Mouse (Mus musculus): Measurements from ENCODE around the gene Capn12.

The Capn12 gene

DNA sequence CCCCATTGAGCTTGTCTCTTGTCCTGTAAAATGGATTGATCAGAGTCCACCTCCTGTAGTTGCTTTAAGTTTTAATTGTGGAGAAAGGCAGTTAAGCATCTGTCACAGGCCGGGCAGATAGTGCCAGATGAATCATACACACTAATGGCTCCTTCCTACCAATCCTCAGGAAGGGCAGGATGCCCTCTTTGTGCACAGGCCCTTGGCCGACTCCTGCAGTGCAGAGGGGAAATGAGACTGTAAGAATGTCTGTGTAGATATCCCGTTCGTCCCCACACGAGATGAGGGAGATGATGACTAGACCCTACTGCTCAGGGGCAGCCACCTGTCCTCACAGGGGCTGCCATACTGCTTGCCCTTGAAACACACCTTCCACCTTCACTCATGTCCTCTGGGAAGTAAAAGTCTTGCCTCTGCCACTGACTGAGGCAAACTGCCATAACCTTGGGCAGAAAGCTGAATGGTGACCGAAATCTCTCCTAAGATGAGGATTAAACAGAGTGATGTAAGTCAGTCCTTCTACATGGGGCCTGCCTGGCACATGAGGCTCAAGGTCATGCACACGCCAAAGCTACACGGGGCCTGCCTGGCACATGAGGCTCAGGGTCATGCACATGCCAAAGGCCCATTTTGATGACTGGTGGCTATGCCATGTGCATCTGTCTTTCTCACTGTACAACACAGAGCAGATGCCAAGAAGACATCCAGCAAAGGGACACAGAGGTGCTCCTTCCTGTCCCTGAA is 40.7 kb downstream of the Capn12 start:
- DNase-seq = no peak

DNA sequence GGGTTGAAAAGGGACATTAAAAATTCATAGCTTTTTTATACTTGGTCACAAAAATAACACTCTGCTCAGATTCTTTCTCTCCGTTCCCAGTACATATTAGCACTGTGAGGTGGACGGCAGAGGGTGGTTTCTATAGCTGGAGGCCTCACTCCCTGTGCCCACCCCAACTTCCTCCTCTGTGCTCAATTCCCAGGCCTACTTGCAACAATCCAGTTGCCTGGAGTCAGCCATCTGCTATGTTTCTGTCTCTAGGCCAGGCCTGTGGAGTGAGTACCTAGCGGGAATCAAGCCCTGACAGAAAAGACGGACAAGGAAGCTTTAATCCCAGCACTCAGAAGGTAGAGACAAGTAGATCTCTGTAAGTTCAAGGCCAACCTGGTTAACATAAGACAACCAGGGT is 41.4 kb downstream of the Capn12 start:
- DNase-seq = no peak

GRCm38 (mm10) chr7:28923865-28924291 is 42.7 kb downstream of the Capn12 start:
- DNase-seq = no peak

DNA sequence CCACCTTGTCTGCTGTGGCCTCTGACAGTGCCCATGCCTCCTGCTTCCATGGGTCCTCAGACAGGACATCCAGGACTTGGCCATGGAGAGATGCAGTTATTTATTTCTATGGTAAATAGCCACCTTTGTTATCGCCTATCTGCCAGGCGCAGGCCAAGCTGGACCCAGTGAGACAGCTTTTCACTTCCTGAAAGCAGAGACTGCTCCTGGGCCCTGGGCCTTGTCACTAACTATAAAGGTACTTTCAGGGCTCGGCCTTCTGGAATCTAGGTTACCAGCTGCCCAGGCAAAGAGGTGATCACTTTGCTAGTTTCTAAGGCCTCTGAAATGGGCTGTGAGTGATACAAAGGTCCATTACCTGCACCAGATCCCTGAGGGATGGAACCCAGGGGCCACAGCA is 43.6 kb downstream of the Capn12 start:
- DNase-seq = no peak

GRCm38 (mm10) chr7:28925317-28925716 is 44.1 kb downstream of the Capn12 start:
- no peak for DNase-seq

GRCm38 (mm10) chr7:28926172-28926571 is 45.0 kb downstream of the Capn12 start:
- no peak for DNase-seq

- no peak for DNase-seq
Measured at GRCm38 (mm10) chr7:28929381-28929780, 48.2 kb downstream of the Capn12 start.

- no peak for DNase-seq
Measured at GRCm38 (mm10) chr7:28930320-28931031, 49.3 kb downstream of the Capn12 start.

DNA sequence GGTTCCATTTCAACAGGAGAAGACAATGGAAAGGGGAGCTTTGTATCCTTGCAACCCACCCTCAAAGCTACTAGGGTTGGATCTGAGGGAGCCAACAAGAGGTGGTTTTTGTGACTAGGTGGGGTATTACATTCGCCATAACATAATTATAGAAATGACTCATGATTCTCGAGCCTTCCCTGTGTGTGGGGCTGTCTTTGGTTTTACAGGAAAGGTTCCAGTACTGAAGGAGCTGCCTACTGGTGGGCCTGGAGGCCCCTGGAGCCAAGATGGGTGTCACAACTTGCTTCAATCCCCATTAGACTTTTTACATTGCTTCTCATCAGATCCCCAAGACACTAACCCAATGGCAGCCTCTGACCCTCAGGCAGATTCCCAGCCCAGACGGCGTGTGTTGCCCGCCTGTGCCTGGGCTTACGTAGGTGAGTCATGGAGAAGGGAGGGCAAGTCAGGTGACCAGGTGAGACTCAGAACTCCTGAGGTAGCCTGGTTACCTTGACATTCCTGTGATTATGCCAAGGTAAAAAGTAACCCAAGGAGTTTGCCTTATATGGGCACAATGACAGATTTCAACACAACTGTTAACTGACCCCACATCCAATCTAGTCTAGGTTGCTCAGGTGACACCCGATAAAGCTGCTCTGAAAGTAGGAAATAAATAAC is 49.9 kb downstream of the Capn12 start:
- no peak for DNase-seq

DNA sequence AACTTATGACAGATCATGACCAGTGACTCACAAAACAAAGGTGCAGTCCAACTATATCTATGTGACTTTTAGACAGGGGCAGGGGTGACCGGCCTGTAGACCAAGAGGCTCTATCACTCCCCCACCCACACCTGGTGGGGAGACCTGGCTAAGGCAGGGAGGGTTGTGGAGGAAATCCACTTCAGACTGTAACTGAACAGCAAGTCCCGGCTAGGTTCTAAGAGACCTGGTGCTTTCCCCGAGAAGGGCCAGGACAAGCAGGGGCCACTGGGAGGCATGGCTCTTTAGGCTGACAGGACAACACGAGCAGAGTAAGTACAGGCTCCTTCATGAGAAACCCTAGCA is 50.4 kb downstream of the Capn12 start:
- DNase-seq = no peak

DNA sequence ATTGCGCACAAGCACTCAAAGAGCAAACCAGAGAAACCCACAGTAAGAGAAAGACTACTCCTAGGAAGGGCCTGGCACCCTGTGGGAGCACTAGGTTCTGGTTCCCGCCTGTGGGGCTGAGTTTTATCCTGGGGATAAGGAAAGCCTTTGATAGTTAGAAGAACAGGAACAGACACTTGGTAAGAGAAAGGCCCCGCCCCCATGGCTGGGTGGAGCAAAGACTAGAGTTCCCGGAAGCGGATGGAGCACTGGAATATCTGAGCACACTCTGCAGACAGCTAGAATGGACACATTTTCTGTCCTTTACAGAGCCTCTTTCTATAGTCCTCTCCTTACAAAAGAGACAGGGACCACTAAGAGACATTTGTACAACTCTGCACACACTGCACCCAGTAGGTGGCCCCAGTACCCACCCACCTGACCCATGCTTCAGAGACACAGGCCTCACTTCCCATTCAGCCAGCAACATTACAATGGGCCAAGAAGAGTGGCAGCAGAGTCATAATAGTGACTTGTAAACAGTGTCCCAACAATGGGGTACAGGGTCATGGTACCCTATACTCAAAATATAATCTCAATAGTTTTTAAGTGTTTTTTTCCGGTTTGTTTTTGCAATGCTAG is 51.3 kb downstream of the Capn12 start:
- no peak for DNase-seq

GRCm38 (mm10) chr7:28933825-28934224 is 52.6 kb downstream of the Capn12 start:
- no peak for DNase-seq

GRCm38 (mm10) chr7:28936787-28937186 is 55.6 kb downstream of the Capn12 start:
- DNase-seq = no peak

DNA sequence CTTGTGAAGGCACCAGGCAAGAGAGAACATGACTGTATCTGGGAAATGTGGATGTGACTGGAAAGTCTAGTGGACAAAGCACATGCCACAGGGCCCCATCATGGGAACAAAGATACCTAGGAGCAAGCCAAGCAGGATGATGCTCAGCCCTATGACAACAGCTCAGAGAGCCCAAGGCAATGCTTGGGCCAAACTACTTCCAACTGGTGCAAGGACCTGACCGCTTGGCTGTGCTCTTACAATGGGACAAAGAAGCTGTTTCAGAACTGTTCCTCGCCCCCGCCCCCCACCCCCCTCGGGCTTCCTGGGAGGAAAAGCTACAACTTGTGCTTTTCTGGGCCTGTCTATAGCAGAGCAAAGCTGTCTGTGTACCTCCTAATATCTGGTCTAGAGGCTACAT is 57.4 kb downstream of the Capn12 start:
- no peak for DNase-seq

GRCm38 (mm10) chr7:28939418-28940183 is 58.4 kb downstream of the Capn12 start:
- DNase-seq = no peak

- no peak for DNase-seq
Measured at GRCm38 (mm10) chr7:28941129-28941528, 59.9 kb downstream of the Capn12 start.

- DNase-seq = no peak
Measured at GRCm38 (mm10) chr7:28941542-28941941, 60.3 kb downstream of the Capn12 start.

Measured in right cerebral cortex, postnatal 14 days (tissue).